Mouse (Mus musculus) liver, embryonic 11.5 days (tissue): Measurements from ENCODE around the gene Hoxb13. TPM values are rescaled to one million over a fixed set of nuclear protein-coding genes. Genes with fewer than 3 reads are reported as not detected.

ENCODE experiments used
- ATAC-seq: fragments of 200-750 bp; cut with Nextera tagmentation; replicated peaks from 2 replicates; pipeline ENCODE4 v1.8.0; 2017; ENCODE audit warnings: moderate number of reproducible peaks, mild to moderate bottlenecking, moderate TSS enrichment, moderate library complexity; ENCODE audit not compliant: low FRiP score
- DNase-seq: peaks from one replicate; pipeline ENCODE4 v3.0.0-alpha.2; 2017; ENCODE audit warnings: low spot score
- H3K27ac ChIP-seq: fragments of 300-500 bp; sonication (generic); 2 replicates; pipeline ENCODE4 v1.5.1; 2014; ENCODE audit warnings: mild to moderate bottlenecking, low read depth, low read length, control low read depth
- H3K27me3 ChIP-seq: fragments of 300-500 bp; sonication (generic); replicated peaks from 2 replicates; pipeline ENCODE4 v1.6.1; 2014; ENCODE audit warnings: low read length, mixed read lengths; ENCODE audit not compliant: control insufficient read depth, insufficient read depth
- H3K36me3 ChIP-seq: fragments of 300-500 bp; sonication (generic); 2 replicates; pipeline ENCODE4 v1.6.1; 2014; ENCODE audit warnings: mild to moderate bottlenecking, low read length, moderate library complexity, mixed read lengths; ENCODE audit not compliant: control insufficient read depth, insufficient read depth
- H3K4me1 ChIP-seq: fragments of 300-500 bp; sonication (generic); replicated peaks from 2 replicates; pipeline ENCODE4 v1.6.1; 2014; ENCODE audit warnings: low read length, mixed read lengths; ENCODE audit not compliant: control insufficient read depth, insufficient read depth
- H3K4me2 ChIP-seq: fragments of 300-500 bp; sonication (generic); 2 replicates; pipeline ENCODE4 v1.6.1; 2014; ENCODE audit warnings: mild to moderate bottlenecking, control low read depth, moderate library complexity
- H3K4me3 ChIP-seq: fragments of 300-500 bp; sonication (generic); 2 replicates; pipeline ENCODE4 v1.5.1; 2014; ENCODE audit warnings: low read depth, low read length, control low read depth
- H3K9ac ChIP-seq: fragments of 300-500 bp; sonication (generic); 2 replicates; pipeline ENCODE4 v1.6.1; 2014; ENCODE audit warnings: low read depth, low read length, control low read depth
- H3K9me3 ChIP-seq: fragments of 300-500 bp; sonication (generic); 2 replicates; pipeline ENCODE4 v1.6.1; 2016; ENCODE audit warnings: low read length, inconsistent platforms, mixed read lengths; ENCODE audit not compliant: control insufficient read depth
- WGBS: fragments of 180-500 bp; shearing (Covaris S2); extraction: QIAGEN DNeasy Blood & Tissue Kit; methylation state at CpG from one replicate; pipeline ENCODE4 v1.1.7; 2014; 5-methylcytosine and 5-hydroxymethylcytosine counted together
- polyA plus RNA-seq: library from polyadenylated mRNA; unstranded; fragments of >200 nt; fragmentation: Nextera tagmentation; extraction: Ambion mirVana; gene quantifications from 2 replicates; pipeline ENCODE4 v1.2.1, GENCODE M21; 2014

Hoxb13 gene
- polyA plus RNA-seq, 1 experiment from 2014 or later: not detected

DNA sequence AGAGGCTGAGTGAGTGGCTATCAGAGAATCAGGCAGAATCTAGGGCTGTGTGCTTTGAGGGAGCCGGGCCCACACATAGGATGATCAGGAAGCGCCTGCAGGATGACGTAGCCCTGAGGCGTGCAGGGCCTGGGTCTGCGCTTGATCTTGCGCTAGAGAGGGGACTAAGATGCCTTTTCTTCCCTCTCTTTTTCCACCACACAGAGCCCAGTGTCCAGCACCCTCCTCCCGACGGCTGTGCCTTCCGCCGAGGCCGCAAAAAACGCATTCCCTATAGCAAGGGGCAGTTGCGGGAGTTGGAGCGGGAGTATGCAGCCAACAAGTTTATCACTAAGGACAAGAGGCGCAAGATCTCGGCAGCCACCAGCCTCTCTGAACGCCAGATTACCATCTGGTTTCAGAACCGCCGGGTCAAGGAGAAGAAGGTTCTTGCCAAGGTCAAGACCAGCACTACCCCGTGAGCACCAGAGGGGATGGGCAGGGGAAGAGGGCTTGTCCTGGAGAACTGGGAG is 1.7 kb downstream of the Hoxb13 start:
- H3K36me3 ChIP-seq: no peaks in the 10 kb centered on the region
- DNase-seq: no peak
- no peak overlapping the region for H3K27ac ChIP-seq
- WGBS: 3% methylated on average over 20 of the region's 20 CpGs
- no peak overlapping the region for H3K9ac ChIP-seq
- H3K4me3 ChIP-seq: no peak overlapping the region
- peaks cover 100% of the 10 kb centered on the region for H3K27me3 ChIP-seq
- ATAC-seq: no peak
- H3K4me2 ChIP-seq: no peak overlapping the region
- H3K4me1 ChIP-seq: no peaks in the 10 kb centered on the region
- no peaks in the 10 kb centered on the region for H3K9me3 ChIP-seq

- H3K27me3 ChIP-seq: peaks cover 100% of the 10 kb centered on the region
- H3K9me3 ChIP-seq: no peaks in the 10 kb centered on the region
- no peak overlapping the region for H3K27ac ChIP-seq
- no peak overlapping the region for H3K9ac ChIP-seq
- H3K36me3 ChIP-seq: no peaks in the 10 kb centered on the region
- H3K4me1 ChIP-seq: 0 out of 2 replicates have a peak, but pooled peaks cover 3% of the 10 kb centered on the region
- H3K4me3 ChIP-seq: no peak overlapping the region
- ATAC-seq: no peak
- 3% methylated on average over 12 of the region's 12 CpGs for WGBS
- no peak for DNase-seq
- H3K4me2 ChIP-seq: no peak overlapping the region
These were observed 4.5 kb downstream of the Hoxb13 start for GRCm38 (mm10) chr11:96198642-96199041.

- no peak overlapping the region for H3K4me3 ChIP-seq
- WGBS: 2% methylated on average over 22 of the region's 22 CpGs
- no peak overlapping the region for H3K9ac ChIP-seq
- no peak for ATAC-seq
- 0 out of 2 replicates have a peak, but pooled peaks cover 3% of the 10 kb centered on the region for H3K4me1 ChIP-seq
- peaks cover 100% of the 10 kb centered on the region for H3K27me3 ChIP-seq
- no peak for DNase-seq
- no peaks in the 10 kb centered on the region for H3K9me3 ChIP-seq
- H3K4me2 ChIP-seq: peak overlapping the region; percentile 13; the same call in 1 of the 2 replicates
- H3K36me3 ChIP-seq: no peaks in the 10 kb centered on the region
- no peak overlapping the region for H3K27ac ChIP-seq
These were observed 5.3 kb downstream of the Hoxb13 start for GRCm38 (mm10) chr11:96199181-96200086.

GRCm38 (mm10) chr11:96200183-96200655 is 6.1 kb downstream of the Hoxb13 start:
- H3K27ac ChIP-seq: no peak overlapping the region
- no peak for ATAC-seq
- H3K36me3 ChIP-seq: no peaks in the 10 kb centered on the region
- H3K4me1 ChIP-seq: 0 out of 2 replicates have a peak, but pooled peaks cover 3% of the 10 kb centered on the region
- no peak overlapping the region for H3K9ac ChIP-seq
- peaks cover 100% of the 10 kb centered on the region for H3K27me3 ChIP-seq
- WGBS: 3% methylated on average over 14 of the region's 14 CpGs
- peak overlapping the region; percentile 13; the same call in 1 of the 2 replicates for H3K4me2 ChIP-seq
- H3K4me3 ChIP-seq: no peak overlapping the region
- no peaks in the 10 kb centered on the region for H3K9me3 ChIP-seq
- DNase-seq: no peak

- no peaks in the 10 kb centered on the region for H3K9me3 ChIP-seq
- DNase-seq: no peak
- ATAC-seq: no peak
- no peak overlapping the region for H3K4me2 ChIP-seq
- H3K27ac ChIP-seq: no peak overlapping the region
- H3K4me1 ChIP-seq: 0 out of 2 replicates have a peak, but pooled peaks cover 3% of the 10 kb centered on the region
- H3K27me3 ChIP-seq: peaks cover 100% of the 10 kb centered on the region
- no peak overlapping the region for H3K9ac ChIP-seq
- H3K36me3 ChIP-seq: no peaks in the 10 kb centered on the region
- H3K4me3 ChIP-seq: no peak overlapping the region
These were observed 7.6 kb downstream of the Hoxb13 start for GRCm38 (mm10) chr11:96201741-96202140.

DNA sequence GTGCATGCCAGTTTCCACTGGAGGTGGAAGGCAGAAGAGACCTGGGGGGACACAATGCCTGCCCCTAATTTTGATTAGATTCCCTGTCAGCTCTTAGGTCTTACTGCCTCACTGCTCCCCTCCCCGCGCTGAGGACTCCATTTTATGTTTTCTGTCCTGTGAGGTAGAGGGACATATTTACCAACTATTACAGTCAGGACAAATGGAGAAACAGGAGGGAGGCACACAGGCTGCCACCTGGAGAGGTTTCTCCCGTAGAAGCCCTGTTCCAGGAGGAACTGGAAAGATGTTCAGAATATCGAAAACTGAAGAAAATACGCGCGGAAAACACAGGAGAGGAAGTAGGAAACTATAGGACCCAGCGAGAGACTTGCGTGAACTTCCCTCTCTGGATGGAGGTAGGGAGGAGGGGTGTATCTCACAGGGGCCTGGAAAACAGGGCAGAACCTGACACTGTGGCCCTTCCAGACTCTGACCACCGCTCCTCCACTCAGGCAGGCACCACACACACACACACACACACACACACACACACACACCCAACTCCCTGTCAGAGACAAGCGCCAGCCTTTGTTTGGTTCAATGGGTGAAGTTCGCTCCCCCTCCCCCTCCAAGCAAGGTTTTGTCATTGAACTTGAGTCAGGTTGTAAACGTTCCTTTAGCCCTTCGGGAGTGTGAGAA is 8.4 kb downstream of the Hoxb13 start:
- H3K27me3 ChIP-seq: peaks cover 100% of the 10 kb centered on the region
- no peak for DNase-seq
- H3K9ac ChIP-seq: no peak overlapping the region
- 0 out of 2 replicates have a peak, but pooled peaks cover 3% of the 10 kb centered on the region for H3K4me1 ChIP-seq
- H3K27ac ChIP-seq: no peak overlapping the region
- 2% methylated on average over 14 of the region's 14 CpGs for WGBS
- ATAC-seq: no peak
- H3K36me3 ChIP-seq: no peaks in the 10 kb centered on the region
- H3K4me3 ChIP-seq: no peak overlapping the region
- H3K4me2 ChIP-seq: no peak overlapping the region
- no peaks in the 10 kb centered on the region for H3K9me3 ChIP-seq

DNA sequence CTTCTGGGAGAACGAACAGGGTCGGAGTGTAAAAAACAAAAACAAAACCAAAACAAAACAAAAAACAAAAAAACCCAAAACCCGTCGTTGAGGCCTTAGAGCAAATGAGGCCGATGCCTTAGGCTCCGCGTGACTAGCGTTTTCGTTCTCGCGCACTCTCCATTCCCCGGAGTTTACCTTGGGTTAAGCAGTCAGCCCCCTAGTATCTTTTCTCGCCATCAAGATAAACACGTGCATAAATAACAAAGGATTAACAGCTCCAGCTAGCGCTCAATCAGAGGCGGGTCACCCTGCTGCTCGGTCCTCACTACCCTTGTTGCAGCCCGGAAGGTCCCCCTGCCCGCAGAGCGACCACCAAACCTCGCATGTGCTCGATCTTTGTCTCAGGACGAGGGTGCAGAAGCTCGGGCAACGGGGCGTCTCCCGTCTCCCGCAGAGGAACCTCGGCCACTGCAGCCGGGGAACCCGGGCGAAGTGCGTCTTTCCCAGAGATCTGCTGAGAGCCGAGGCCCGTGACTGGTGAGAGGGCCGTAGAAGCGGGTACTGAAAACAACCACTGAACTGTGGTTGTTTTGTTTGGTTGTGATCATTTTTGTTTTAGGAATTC is 9.2 kb downstream of the Hoxb13 start:
- no peak for DNase-seq
- Histone ChIP-seq H3K9ac (no peak overlapping the region), H3K4me3 (no peak overlapping the region), H3K36me3 (no peaks in the 10 kb centered on the region), H3K27me3 (peaks cover 100% of the 10 kb centered on the region), H3K27ac (no peak overlapping the region), H3K4me1 (0 out of 2 replicates have a peak, but pooled peaks cover 3% of the 10 kb centered on the region), H3K9me3 (no peaks in the 10 kb centered on the region), H3K4me2 (0 out of 2 replicates have a peak overlapping the region, but pooled peaks have one; percentile 13)
- ATAC-seq: no peak
- WGBS: 1% methylated on average over 37 of the region's 37 CpGs

DNA sequence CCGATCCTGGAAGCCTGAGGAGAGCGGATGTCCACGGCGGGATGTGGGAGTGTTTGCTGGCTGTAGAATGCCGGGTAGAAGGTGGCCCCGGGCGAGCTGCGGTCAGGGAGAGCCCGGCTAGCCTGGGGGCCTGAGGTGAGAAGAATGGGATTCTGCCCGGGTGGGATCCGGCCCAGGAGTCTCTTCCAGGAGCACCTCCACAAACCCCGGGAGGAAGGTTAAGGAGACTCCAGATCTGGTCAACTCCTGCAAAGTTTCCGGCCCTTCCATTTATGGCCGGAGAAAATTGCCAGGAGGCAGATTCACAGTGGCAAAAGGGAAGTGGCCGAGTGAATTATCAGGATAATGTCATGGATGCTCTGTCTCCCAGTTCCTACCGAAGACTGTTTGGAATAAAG is 9.7 kb downstream of the Hoxb13 start:
- no peak overlapping the region for H3K4me3 ChIP-seq
- ATAC-seq: no peak

More for the DNA sequence above, 9.7 kb downstream of the Hoxb13 start:
- Histone ChIP-seq H3K27ac (no peak overlapping the region), H3K27me3 (peaks cover 100% of the 10 kb centered on the region), H3K9me3 (no peaks in the 10 kb centered on the region), H3K4me2 (0 out of 2 replicates have a peak overlapping the region, but pooled peaks have one; percentile 13), H3K36me3 (no peaks in the 10 kb centered on the region), H3K4me1 (0 out of 2 replicates have a peak, but pooled peaks cover 3% of the 10 kb centered on the region), H3K9ac (no peak overlapping the region)
- DNase-seq: no peak
- WGBS: 1% methylated on average over 16 of the region's 16 CpGs
